Mouse (Mus musculus) kidney, adult 8-10 months (tissue): Measurements from ENCODE around the gene Txndc17.
A peak's percentile ranks its signal among the peaks of the same experiment; 100 is the strongest.
"Not testable (repeated sequence)": the region's sequence is repeated elsewhere in the genome, so short reads cannot be mapped to it uniquely, and the experiment has no call there.

Experiments used
- DNase-seq, 2 experiments: peaks; one replicate each; pipeline ENCODE4 v3.0.0; 2022

The Txndc17 gene

GRCm38 (mm10) chr11:72207204-72207833 lies at the start of gene Txndc17, which contains the start of gene 4933427D14Rik:
TSS of gene Txndc17 (plus strand) at chr11:72207547.
TSS of gene 4933427D14Rik (minus strand) at chr11:72207459.
- DNase-seq, result peak; percentile 89 to 92

GRCm38 (mm10) chr11:72163198-72163597 lies 44.1 kb upstream of the Txndc17 start:
- DNase-seq, result no peak

- no peak for DNase-seq
Observed at GRCm38 (mm10) chr11:72169871-72170270, 37.5 kb upstream of the Txndc17 start.

GRCm38 (mm10) chr11:72171906-72172305 lies 35.4 kb upstream of the Txndc17 start:
- not testable (repeated sequence) for DNase-seq

GRCm38 (mm10) chr11:72173506-72173905 lies 33.8 kb upstream of the Txndc17 start:
- DNase-seq, result no peak

- no peak for DNase-seq
Observed at GRCm38 (mm10) chr11:72174721-72175120, 32.6 kb upstream of the Txndc17 start.

- no peak for DNase-seq
Observed at GRCm38 (mm10) chr11:72175966-72176365, 31.4 kb upstream of the Txndc17 start.

- no peak for DNase-seq
Observed at GRCm38 (mm10) chr11:72176553-72176952, 30.8 kb upstream of the Txndc17 start.

GRCm38 (mm10) chr11:72180556-72180955 lies 26.8 kb upstream of the Txndc17 start:
- no peak for DNase-seq

GRCm38 (mm10) chr11:72181136-72181535 lies 26.2 kb upstream of the Txndc17 start:
- DNase-seq, result no peak

GRCm38 (mm10) chr11:72184252-72184651 lies 23.1 kb upstream of the Txndc17 start:
- no peak for DNase-seq

GRCm38 (mm10) chr11:72190857-72191256 lies 16.5 kb upstream of the Txndc17 start:
- DNase-seq, result no peak

GRCm38 (mm10) chr11:72194259-72194658 lies 13.1 kb upstream of the Txndc17 start:
- no peak for DNase-seq

- DNase-seq, result no peak
Observed at GRCm38 (mm10) chr11:72196506-72196905, 10.8 kb upstream of the Txndc17 start.

GRCm38 (mm10) chr11:72203440-72203839 lies 3.9 kb upstream of the Txndc17 start:
- DNase-seq, result no peak

GRCm38 (mm10) chr11:72205256-72205655 lies 2.1 kb upstream of the Txndc17 start:
- no peak for DNase-seq

GRCm38 (mm10) chr11:72206341-72207203 lies 775 bp upstream of the Txndc17 start, which contains the start of gene Gm43951:
TSS of gene Gm43951 (minus strand) at chr11:72206840.
- DNase-seq, result peak in 1 of 2 experiments; percentile 16

- DNase-seq, result peak; percentile 60 to 64
Observed at GRCm38 (mm10) chr11:72207834-72208377, 559 bp downstream of the Txndc17 start.

GRCm38 (mm10) chr11:72214591-72215409 lies 7.5 kb downstream of the Txndc17 start:
- peak; percentile 94 to 96 for DNase-seq

GRCm38 (mm10) chr11:72215410-72215797 lies 8.1 kb downstream of the Txndc17 start, which contains the start of gene Med31:
TSS of gene Med31 (minus strand) at chr11:72215592.
- DNase-seq, result peak; percentile 88 to 90

- DNase-seq, result no peak
Observed at GRCm38 (mm10) chr11:72217116-72217515, 9.8 kb downstream of the Txndc17 start.

- DNase-seq, result peak; percentile 18 to 63
Observed at GRCm38 (mm10) chr11:72221278-72221677, 13.9 kb downstream of the Txndc17 start.

- no peak for DNase-seq
Observed at GRCm38 (mm10) chr11:72223414-72223813, 16.1 kb downstream of the Txndc17 start.
